Mouse (Mus musculus): ENCODE data around the gene Pex11b. TPM values are rescaled to one million over a fixed set of nuclear protein-coding genes. Genes with fewer than 3 reads are reported as not detected.
A peak's percentile ranks its signal among the peaks of the same experiment; 100 is the strongest.

Pex11b gene
- polyA plus RNA-seq, 1 experiment from 2014 or later = 59.6 TPM

GRCm38 (mm10) chr3:96597435-96597891 lies 37.7 kb upstream of the Pex11b start:
- Histone ChIP-seq H3K27ac (ENCODE audit: low read depth, low read length) (peak overlapping the region; percentile 75; the same call in 1 of the 2 replicates), H3K4me2 (ENCODE audit: low read depth, low read length) (peak overlapping the region; percentile 64), H3K36me3 (ENCODE audit: control insufficient read depth, insufficient read depth, low read length) (no peaks in the 10 kb centered on the region), H3K4me3 (ENCODE audit: low read depth, low read length) (peak overlapping the region; percentile 54), H3K9me3 (ENCODE audit: control insufficient read depth, low read length) (no peaks in the 10 kb centered on the region), H3K4me1 (ENCODE audit: control insufficient read depth, insufficient read depth, low read length) (peaks cover 37% of the 10 kb centered on the region), H3K27me3 (ENCODE audit: control insufficient read depth, insufficient read depth, low read length) (no peaks in the 10 kb centered on the region), H3K9ac (replicated peaks; ENCODE audit: low read depth, low read length) (peak overlapping the region; percentile 69)
- ATAC-seq (ENCODE audit: low read depth) = 0 out of 2 replicates have a peak, but pooled peaks have one; percentile 2
- WGBS = under 1% methylated on average over 40 of the region's 40 CpGs

DNA sequence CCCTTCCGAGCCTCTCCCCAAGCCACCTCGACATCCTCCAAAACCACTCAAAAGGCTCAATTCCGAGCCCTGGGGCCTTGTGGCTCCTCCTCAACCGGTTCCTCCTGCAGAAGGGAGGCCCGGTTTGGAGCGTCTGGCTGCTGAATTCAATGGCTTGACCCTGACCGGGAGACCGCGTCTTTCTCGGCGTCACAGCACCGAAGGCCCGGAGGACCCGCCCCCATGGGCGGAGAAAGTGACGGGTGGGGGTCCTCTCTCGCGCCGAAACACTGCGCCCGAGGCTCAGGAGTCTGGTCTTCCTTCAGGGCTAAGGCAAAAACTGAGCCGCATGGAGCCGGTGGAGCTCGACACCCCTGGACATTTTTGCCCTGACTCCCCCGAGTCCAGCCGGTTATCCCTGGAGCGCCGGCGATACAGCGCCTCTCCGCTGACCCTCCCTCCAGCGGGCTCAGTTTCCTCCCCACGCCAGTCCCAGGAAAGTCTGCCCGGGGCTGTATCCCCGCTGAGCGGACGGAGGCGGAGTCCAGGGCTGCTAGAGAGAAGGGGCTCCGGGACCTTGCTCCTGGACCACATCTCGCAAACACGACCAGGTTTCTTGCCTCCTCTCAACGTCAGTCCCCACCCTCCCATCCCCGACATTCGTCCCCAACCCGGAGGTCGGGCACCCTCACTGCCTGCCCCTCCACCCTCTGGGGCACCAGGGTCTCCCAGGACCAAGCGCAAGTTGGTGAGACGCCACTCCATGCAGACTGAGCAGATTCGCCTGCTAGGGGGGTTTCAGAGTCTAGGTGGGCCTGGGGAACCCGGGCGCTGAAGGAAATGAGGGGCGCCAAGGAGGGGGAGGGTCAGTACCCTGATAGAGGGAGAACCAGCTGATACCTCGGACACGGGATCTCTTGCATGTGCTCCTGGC lies 36.8 kb upstream of the Pex11b start:
- H3K9me3 ChIP-seq (ENCODE audit: control insufficient read depth, low read length) = no peaks in the 10 kb centered on the region
- 1% methylated on average over 47 of the region's 54 CpGs for WGBS
- peak overlapping the region; percentile 54 for H3K4me3 ChIP-seq (ENCODE audit: low read depth, low read length)
- peak overlapping the region; percentile 75 for H3K27ac ChIP-seq (ENCODE audit: low read depth, low read length)
- ATAC-seq (ENCODE audit: low read depth) = no peak
- no peaks in the 10 kb centered on the region for H3K27me3 ChIP-seq (ENCODE audit: control insufficient read depth, insufficient read depth, low read length)
- no peaks in the 10 kb centered on the region for H3K36me3 ChIP-seq (ENCODE audit: control insufficient read depth, insufficient read depth, low read length)
- H3K4me1 ChIP-seq (ENCODE audit: control insufficient read depth, insufficient read depth, low read length) = peaks cover 38% of the 10 kb centered on the region
- H3K9ac ChIP-seq (replicated peaks; ENCODE audit: low read depth, low read length) = peak overlapping the region; percentile 69
- H3K4me2 ChIP-seq (ENCODE audit: low read depth, low read length) = peak overlapping the region; percentile 64

DNA sequence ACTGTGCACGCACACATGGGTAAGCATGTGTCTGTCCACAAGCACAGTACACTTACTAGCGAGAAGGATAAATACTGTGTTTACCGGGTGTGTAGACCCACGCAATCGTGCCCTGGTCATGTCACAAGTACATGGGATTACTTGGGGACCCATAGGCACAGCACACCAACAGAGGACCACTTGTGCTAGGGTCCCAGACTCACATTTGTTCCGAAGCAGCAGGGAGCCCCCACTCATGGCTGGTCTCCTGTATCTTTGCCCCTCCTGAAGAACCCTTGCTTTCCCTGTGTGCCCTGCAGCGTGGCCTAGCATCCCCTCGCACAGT lies 36.1 kb upstream of the Pex11b start:
- Histone ChIP-seq H3K4me2 (ENCODE audit: low read depth, low read length) (peak overlapping the region; percentile 64), H3K27me3 (ENCODE audit: control insufficient read depth, insufficient read depth, low read length) (no peaks in the 10 kb centered on the region), H3K4me1 (ENCODE audit: control insufficient read depth, insufficient read depth, low read length) (peaks cover 45% of the 10 kb centered on the region), H3K4me3 (ENCODE audit: low read depth, low read length) (no peak overlapping the region), H3K36me3 (ENCODE audit: control insufficient read depth, insufficient read depth, low read length) (no peaks in the 10 kb centered on the region), H3K9ac (replicated peaks; ENCODE audit: low read depth, low read length) (no peak overlapping the region), H3K27ac (ENCODE audit: low read depth, low read length) (no peak overlapping the region), H3K9me3 (ENCODE audit: control insufficient read depth, low read length) (no peaks in the 10 kb centered on the region)
- 40% methylated on average over 8 of the region's 8 CpGs for WGBS
- no peak for ATAC-seq (ENCODE audit: low read depth)

- no peak for ATAC-seq (ENCODE audit: low read depth)
- WGBS = 82% methylated on average over 3 of the region's 3 CpGs
- no peaks in the 10 kb centered on the region for H3K9me3 ChIP-seq (ENCODE audit: control insufficient read depth, low read length)
- H3K4me3 ChIP-seq (ENCODE audit: low read depth, low read length) = no peak overlapping the region
- H3K9ac ChIP-seq (replicated peaks; ENCODE audit: low read depth, low read length) = no peak overlapping the region
- peaks cover 48% of the 10 kb centered on the region for H3K4me1 ChIP-seq (ENCODE audit: control insufficient read depth, insufficient read depth, low read length)
- no peaks in the 10 kb centered on the region for H3K36me3 ChIP-seq (ENCODE audit: control insufficient read depth, insufficient read depth, low read length)
- H3K27me3 ChIP-seq (ENCODE audit: control insufficient read depth, insufficient read depth, low read length) = no peaks in the 10 kb centered on the region
- peak overlapping the region; percentile 64; the same call in 1 of the 2 replicates for H3K4me2 ChIP-seq (ENCODE audit: low read depth, low read length)
- no peak overlapping the region for H3K27ac ChIP-seq (ENCODE audit: low read depth, low read length)
These were observed 35.8 kb upstream of the Pex11b start for GRCm38 (mm10) chr3:96599411-96599810.

DNA sequence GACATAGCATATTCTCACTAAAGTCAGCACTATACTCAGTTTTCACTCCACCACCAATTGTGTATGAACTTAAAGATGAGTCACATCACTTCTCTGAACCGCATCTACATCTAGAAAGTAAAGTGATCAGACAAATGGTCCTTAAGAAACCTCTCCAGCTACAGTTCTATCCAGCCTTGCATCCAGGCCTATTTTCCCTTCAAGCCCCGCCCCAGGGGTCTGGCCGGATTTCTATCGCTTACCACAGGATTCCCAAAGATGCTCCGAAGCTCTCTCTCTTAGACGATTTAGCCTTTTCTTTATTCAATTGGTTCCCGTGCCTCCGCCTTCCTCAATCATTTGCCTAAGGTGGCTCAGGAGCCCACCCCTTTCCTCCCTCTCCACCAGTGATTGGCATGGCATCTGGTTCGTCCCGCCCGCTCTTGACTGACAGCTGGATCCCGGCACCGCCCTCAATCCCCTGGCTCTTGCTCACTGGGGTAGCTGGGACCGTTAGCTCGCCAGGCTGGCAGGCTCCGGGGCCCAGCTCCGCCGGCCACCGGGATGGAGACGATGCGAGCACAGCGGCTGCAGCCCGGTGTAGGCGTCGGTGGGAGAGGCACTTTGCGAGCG lies 34.4 kb upstream of the Pex11b start, which contains the start of gene Lix1l:
TSS of gene Lix1l (plus strand) at position 511 of the 612 bp plus-strand sequence.
- peaks cover 53% of the 10 kb centered on the region for H3K4me1 ChIP-seq (ENCODE audit: control insufficient read depth, insufficient read depth, low read length)
- 1% methylated on average over 27 of the region's 27 CpGs for WGBS
- no peaks in the 10 kb centered on the region for H3K27me3 ChIP-seq (ENCODE audit: control insufficient read depth, insufficient read depth, low read length)

DNA sequence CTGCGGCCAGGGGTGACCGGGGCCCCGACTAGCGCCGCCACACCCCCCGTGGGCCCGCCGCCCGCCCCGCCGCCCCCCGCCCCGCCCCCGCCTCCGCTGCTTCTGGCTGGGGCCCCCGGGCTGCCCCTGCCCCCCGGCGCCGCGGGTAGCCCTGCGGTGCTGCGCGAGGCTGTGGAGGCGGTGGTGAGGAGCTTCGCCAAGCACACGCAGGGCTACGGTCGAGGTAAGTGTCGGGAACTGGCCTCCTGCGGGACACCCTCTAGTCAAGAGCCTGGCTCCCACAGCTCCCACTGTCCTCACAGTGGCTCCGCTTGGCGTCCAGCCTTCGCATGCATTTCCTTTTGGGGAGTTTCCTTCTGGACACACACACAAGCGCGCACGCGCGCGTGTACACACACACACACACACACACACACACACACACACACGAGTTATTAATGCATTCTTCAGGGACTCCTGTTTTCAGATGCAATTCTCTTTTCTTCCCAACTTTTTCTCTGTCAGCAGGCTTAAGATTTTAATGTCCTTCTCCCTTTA lies 33.9 kb upstream of the Pex11b start:
- Histone ChIP-seq H3K9me3 (ENCODE audit: control insufficient read depth, low read length) (no peaks in the 10 kb centered on the region), H3K9ac (replicated peaks; ENCODE audit: low read depth, low read length) (peak overlapping the region; percentile 94), H3K27ac (ENCODE audit: low read depth, low read length) (peak overlapping the region; percentile 95), H3K36me3 (ENCODE audit: control insufficient read depth, insufficient read depth, low read length) (no peaks in the 10 kb centered on the region), H3K27me3 (ENCODE audit: control insufficient read depth, insufficient read depth, low read length) (no peaks in the 10 kb centered on the region), H3K4me1 (ENCODE audit: control insufficient read depth, insufficient read depth, low read length) (peaks cover 47% of the 10 kb centered on the region), H3K4me2 (ENCODE audit: low read depth, low read length) (peak overlapping the region; percentile 72), H3K4me3 (ENCODE audit: low read depth, low read length) (peak overlapping the region; percentile 83)
- WGBS = under 1% methylated on average over 35 of the region's 40 CpGs
- peak; percentile 65 for ATAC-seq (ENCODE audit: low read depth)

More for the DNA sequence above, 34.4 kb upstream of the Pex11b start, which contains the start of gene Lix1l:
- Histone ChIP-seq H3K4me3 (ENCODE audit: low read depth, low read length) (peak within 1 kb of the TSS; percentile 83), H3K4me2 (ENCODE audit: low read depth, low read length) (peak within 1 kb of the TSS; percentile 72), H3K9me3 (ENCODE audit: control insufficient read depth, low read length) (no peaks in the 10 kb centered on the region), H3K36me3 (ENCODE audit: control insufficient read depth, insufficient read depth, low read length) (no peaks in the 10 kb centered on the region), H3K27ac (ENCODE audit: low read depth, low read length) (peak within 1 kb of the TSS; percentile 95), H3K9ac (replicated peaks; ENCODE audit: low read depth, low read length) (peak within 1 kb of the TSS; percentile 94)
- peak; percentile 92 for ATAC-seq (ENCODE audit: low read depth)

GRCm38 (mm10) chr3:96601941-96602703 lies 33.1 kb upstream of the Pex11b start:
- no peak for ATAC-seq (ENCODE audit: low read depth)
- no peaks in the 10 kb centered on the region for H3K27me3 ChIP-seq (ENCODE audit: control insufficient read depth, insufficient read depth, low read length)
- peak overlapping the region; percentile 83 for H3K4me3 ChIP-seq (ENCODE audit: low read depth, low read length)
- H3K4me1 ChIP-seq (ENCODE audit: control insufficient read depth, insufficient read depth, low read length) = peaks cover 47% of the 10 kb centered on the region
- peak overlapping the region; percentile 72 for H3K4me2 ChIP-seq (ENCODE audit: low read depth, low read length)
- H3K36me3 ChIP-seq (ENCODE audit: control insufficient read depth, insufficient read depth, low read length) = no peaks in the 10 kb centered on the region
- H3K27ac ChIP-seq (ENCODE audit: low read depth, low read length) = peak overlapping the region; percentile 95
- no peaks in the 10 kb centered on the region for H3K9me3 ChIP-seq (ENCODE audit: control insufficient read depth, low read length)
- 14% methylated on average over 10 of the region's 10 CpGs for WGBS
- H3K9ac ChIP-seq (replicated peaks; ENCODE audit: low read depth, low read length) = peak overlapping the region; percentile 94

- peak overlapping the region; percentile 41 for H3K27ac ChIP-seq (ENCODE audit: low read depth, low read length)
- peak overlapping the region; percentile 83 for H3K4me3 ChIP-seq (ENCODE audit: low read depth, low read length)
- 21% methylated on average over 5 of the region's 5 CpGs for WGBS
- H3K27me3 ChIP-seq (ENCODE audit: control insufficient read depth, insufficient read depth, low read length) = no peaks in the 10 kb centered on the region
- H3K4me1 ChIP-seq (ENCODE audit: control insufficient read depth, insufficient read depth, low read length) = peaks cover 47% of the 10 kb centered on the region
- no peaks in the 10 kb centered on the region for H3K9me3 ChIP-seq (ENCODE audit: control insufficient read depth, low read length)
- no peak for ATAC-seq (ENCODE audit: low read depth)
- H3K4me2 ChIP-seq (ENCODE audit: low read depth, low read length) = peak overlapping the region; percentile 72
- no peaks in the 10 kb centered on the region for H3K36me3 ChIP-seq (ENCODE audit: control insufficient read depth, insufficient read depth, low read length)
- H3K9ac ChIP-seq (replicated peaks; ENCODE audit: low read depth, low read length) = peak overlapping the region; percentile 94
These were observed 32.5 kb upstream of the Pex11b start for GRCm38 (mm10) chr3:96602704-96603084.
